In the genomic region with DNA sequence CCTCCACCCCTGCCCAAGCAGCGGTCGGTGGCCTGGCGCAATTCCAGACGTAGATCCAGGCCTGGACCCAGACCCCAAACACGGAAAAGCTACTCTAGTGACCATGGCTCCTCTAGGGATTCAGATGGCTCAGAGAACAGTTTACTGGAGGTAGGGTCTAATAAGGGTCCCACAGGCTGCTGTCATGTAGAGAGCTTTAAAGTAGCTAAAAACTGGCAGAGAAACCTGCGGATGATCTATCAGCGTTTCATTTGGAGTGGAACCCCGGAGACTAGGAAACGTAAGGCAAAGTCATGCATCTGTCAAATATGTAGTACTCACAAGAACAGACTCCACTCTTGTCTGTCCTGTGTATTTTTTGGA, we compare ENCODE assay signal across 9 mouse cellular contexts. TPM values are rescaled to one million over a fixed set of nuclear protein-coding genes. Genes with fewer than 3 reads are reported as not detected.
DNase-seq lines count a peak whose midpoint lies in the region; ATAC-seq and TF ChIP-seq lines count a peak whose summit lies in the region.
"Had no signal": no experiment of that assay in that cellular context is flagged by ENCODE, and none has a peak within 500 bp of the region (broad histone marks: within the 10 kb centered on the region; RNA-seq: fewer than 3 reads in every experiment).

No protein-coding gene starts in this region.

- H3K4me2 ChIP-seq in limb, embryonic 15.5 days, result peak overlapping the region; percentile 51
- peak overlapping the region; percentile 59 for H3K4me2 ChIP-seq in stomach, embryonic 16.5 days (ENCODE audit: low read depth, low read length)

- no peaks in the 10 kb centered on the region for H3K36me3 ChIP-seq in heart, embryonic 10.5 days
- H3K36me3 ChIP-seq in testis, adult 2 months (ENCODE audit: control insufficient read depth, insufficient read depth, low read length), result no peaks in the 10 kb centered on the region
- H3K36me3 ChIP-seq in limb, embryonic 15.5 days, result no peaks in the 10 kb centered on the region
- no peaks in the 10 kb centered on the region for H3K36me3 ChIP-seq in stomach, embryonic 16.5 days (ENCODE audit: control insufficient read depth, insufficient read depth, low read length)

- no peak for DNase-seq in heart, embryonic 10.5 days (ENCODE audit: low spot score)
- no peak for DNase-seq in heart, adult 11 months
- no peak for DNase-seq in testis, postnatal 10 days (ENCODE audit: low spot score)
- no peak for DNase-seq in right cerebral cortex, postnatal 10 days (ENCODE audit: low spot score in 2 of 2)
- DNase-seq in cerebellum, postnatal 14 days, result no peak

- TF ChIP-seq CTCF in testis, adult 2 months (IDR thresholded peaks at IDR 0.05; ENCODE audit: control insufficient read depth, insufficient read depth, insufficient replicate concordance, low read depth, low read length), result no peak

- H3K9me3 ChIP-seq in heart, embryonic 10.5 days, result no peaks in the 10 kb centered on the region
- no peaks in the 10 kb centered on the region for H3K9me3 ChIP-seq in limb, embryonic 15.5 days
- no peaks in the 10 kb centered on the region for H3K9me3 ChIP-seq in stomach, embryonic 16.5 days (replicated peaks; ENCODE audit: control insufficient read depth, low read length)

- peak overlapping the region; percentile 85 for H3K27ac ChIP-seq in heart, embryonic 10.5 days
- H3K27ac ChIP-seq in testis, adult 2 months (ENCODE audit: control insufficient read depth, insufficient read depth, low read depth, low read length), result no peak overlapping the region
- no peak overlapping the region for H3K27ac ChIP-seq in limb, embryonic 15.5 days
- H3K27ac ChIP-seq in stomach, embryonic 16.5 days (ENCODE audit: low read length), result no peak overlapping the region

- ATAC-seq in limb, embryonic 15.5 days (ENCODE audit: insufficient number of reproducible peaks, low FRiP score, low TSS enrichment, low read depth), result no peak
- ATAC-seq in stomach, embryonic 16.5 days (ENCODE audit: insufficient read depth, low FRiP score), result peak; percentile 16; the same call in 1 of the 2 replicates

- H3K27me3 ChIP-seq in heart, embryonic 10.5 days (ENCODE audit: insufficient read depth, poor library complexity, severe bottlenecking), result peaks cover 21% of the 10 kb centered on the region; the same call in 1 of the 2 replicates
- H3K27me3 ChIP-seq in testis, adult 2 months (ENCODE audit: control insufficient read depth, insufficient read depth, low read length), result no peaks in the 10 kb centered on the region
- H3K27me3 ChIP-seq in limb, embryonic 15.5 days, result peaks cover 11% of the 10 kb centered on the region; the same call in 1 of the 2 replicates
- peaks cover 3% of the 10 kb centered on the region; the same call in 1 of the 2 replicates for H3K27me3 ChIP-seq in stomach, embryonic 16.5 days (ENCODE audit: control insufficient read depth, insufficient read depth, low read length)

- TF ChIP-seq POLR2A in testis, adult 2 months (IDR thresholded peaks at IDR 0.05; ENCODE audit: control insufficient read depth, low read depth, low read length), result no peak

- H3K4me3 ChIP-seq in heart, embryonic 10.5 days, result peak overlapping the region; percentile 64
- H3K4me3 ChIP-seq in testis, adult 2 months (ENCODE audit: control insufficient read depth, low read depth, low read length), result peak overlapping the region; percentile 95
- peak overlapping the region; percentile 55 for H3K4me3 ChIP-seq in limb, embryonic 15.5 days
- peak overlapping the region; percentile 61 for H3K4me3 ChIP-seq in stomach, embryonic 16.5 days (replicated peaks; ENCODE audit: low read length)

- H3K4me1 ChIP-seq in heart, embryonic 10.5 days, result no peaks in the 10 kb centered on the region
- H3K4me1 ChIP-seq in testis, adult 2 months (ENCODE audit: control insufficient read depth, insufficient read depth, low read length), result peaks cover 2% of the 10 kb centered on the region; the same call in 1 of the 2 replicates
- 0 out of 2 replicates have a peak, but pooled peaks cover 3% of the 10 kb centered on the region for H3K4me1 ChIP-seq in limb, embryonic 15.5 days
- no peaks in the 10 kb centered on the region for H3K4me1 ChIP-seq in stomach, embryonic 16.5 days (ENCODE audit: control insufficient read depth, insufficient read depth, low read length)

- H3K9ac ChIP-seq in limb, embryonic 15.5 days, result no peak overlapping the region
- peak overlapping the region; percentile 65 for H3K9ac ChIP-seq in stomach, embryonic 16.5 days (ENCODE audit: low read length)

- WGBS in heart, embryonic 10.5 days, result 27% methylated on average over 9 of the region's 9 CpGs
- 28% methylated on average over 9 of the region's 9 CpGs for WGBS in limb, embryonic 15.5 days
- WGBS in stomach, embryonic 16.5 days, result 17% methylated on average over 9 of the region's 9 CpGs

RNA-seq across cellular contexts. Expression of a gene that starts 1.4 kb away (rescaled TPM):
- 1.8 TPM in 2 replicates for polyA plus RNA-seq in heart, embryonic 10.5 days (2016; fragmentation: Nextera tagmentation; extraction: Ambion mirVana)
- 0.97 and 1.4 TPM in 2 replicates for polyA plus RNA-seq in testis, adult 2 months (2012; rRNA removed)
- 1.0 and 1.1 TPM in 2 replicates for polyA plus RNA-seq in limb, embryonic 15.5 days (2015; fragmentation: Nextera tagmentation; extraction: Ambion mirVana)
- polyA plus RNA-seq in stomach, embryonic 16.5 days (2015; fragmentation: Nextera tagmentation; extraction: Ambion mirVana), result 0.56 and 0.59 TPM in 2 replicates
- polyA plus RNA-seq: C2C12 had no signal

RNA-seq across cellular contexts. Expression of a gene that starts 29.7 kb away (rescaled TPM):
- 23.3 and 30.3 TPM in 2 replicates for polyA plus RNA-seq in heart, embryonic 10.5 days (2016; fragmentation: Nextera tagmentation; extraction: Ambion mirVana)
- polyA plus RNA-seq in testis, adult 2 months (2012; rRNA removed), result 1.0 and 1.2 TPM in 2 replicates
- polyA plus RNA-seq in limb, embryonic 15.5 days (2015; fragmentation: Nextera tagmentation; extraction: Ambion mirVana), result 49.5 and 65.5 TPM in 2 replicates
- polyA plus RNA-seq in stomach, embryonic 16.5 days (2015; fragmentation: Nextera tagmentation; extraction: Ambion mirVana), result 39.3 and 42.5 TPM in 2 replicates

Comparison
In these comparisons a context has a peak if more than half of its experiments do, and no peak if none do; other contexts are left out.
1. RNA of a gene that starts 29.7 kb away (polyA plus RNA-seq): 49.5 to 65.5 TPM in limb, embryonic 15.5 days, 39.3 to 42.5 TPM in stomach, embryonic 16.5 days and 23.3 to 30.3 TPM in heart, embryonic 10.5 days; 1.0 to 1.2 TPM in testis, adult 2 months; every median in the first group is over 10 times any median in the second.
2. Peak in every context shown above with its lines, with median percentiles within 50 percentile points of each other: H3K4me3 ChIP-seq.